Mouse (Mus musculus) activated CD4-positive, CD25-positive, alpha-beta regulatory T cell, adult 4 months (primary cell): ENCODE measurements around the gene Supt16. TPM values are rescaled to one million over a fixed set of nuclear protein-coding genes. Genes with fewer than 3 reads are reported as not detected.
A peak's percentile ranks its signal among the peaks of the same experiment; 100 is the strongest.

Source experiments
- ATAC-seq: one replicate; pipeline ENCODE4 v1.8.0; 2017
- polyA plus RNA-seq, 2 experiments: library from polyadenylated mRNA; unstranded; fragments of 100-300 nt; shearing (Covaris generic); gene quantifications; one replicate each; pipeline ENCODE4 v1.2.1; 2017

The Supt16 gene
- 10 to 100 TPM; 46.7 to 52.4 TPM for polyA plus RNA-seq

DNA sequence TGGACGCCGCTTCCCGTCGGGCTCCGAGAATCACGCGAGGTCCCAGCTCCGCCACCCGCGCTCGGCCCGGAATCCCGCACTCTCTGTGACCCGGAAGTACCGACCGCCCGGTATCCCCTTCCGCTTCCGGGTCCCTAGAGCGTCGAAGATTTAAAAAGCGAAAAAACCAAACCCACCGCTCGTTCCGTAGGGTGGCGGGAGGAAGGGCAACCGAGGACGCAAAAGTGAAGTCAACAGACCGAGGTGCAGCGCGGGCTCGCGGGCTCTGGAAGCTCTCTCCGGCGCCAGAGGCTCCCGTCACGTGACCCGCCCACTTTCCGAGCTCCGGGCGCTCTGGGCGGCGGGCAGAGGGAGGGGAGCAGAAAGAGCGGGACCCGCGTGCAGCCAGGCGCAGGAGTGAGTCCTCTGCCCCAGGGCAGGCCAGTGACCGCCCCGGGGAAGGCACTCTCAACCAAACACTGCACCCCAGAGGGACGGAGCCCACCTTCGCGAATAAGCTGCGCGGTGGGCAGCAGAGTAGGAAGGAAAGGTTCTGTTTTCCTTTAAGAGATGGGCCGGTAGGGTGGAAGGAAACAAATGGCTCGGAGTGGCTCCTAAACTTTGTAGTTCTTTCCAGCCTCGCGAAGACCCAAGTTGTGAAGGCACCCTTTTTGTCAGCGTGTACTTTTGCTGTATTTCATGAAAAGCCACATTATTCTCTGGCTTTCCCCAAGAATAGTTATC is at the start of gene Supt16:
Supt16 (minus strand) TSS at position 261 of the 723 bp plus-strand sequence.
- peak; percentile 84 for ATAC-seq

DNA sequence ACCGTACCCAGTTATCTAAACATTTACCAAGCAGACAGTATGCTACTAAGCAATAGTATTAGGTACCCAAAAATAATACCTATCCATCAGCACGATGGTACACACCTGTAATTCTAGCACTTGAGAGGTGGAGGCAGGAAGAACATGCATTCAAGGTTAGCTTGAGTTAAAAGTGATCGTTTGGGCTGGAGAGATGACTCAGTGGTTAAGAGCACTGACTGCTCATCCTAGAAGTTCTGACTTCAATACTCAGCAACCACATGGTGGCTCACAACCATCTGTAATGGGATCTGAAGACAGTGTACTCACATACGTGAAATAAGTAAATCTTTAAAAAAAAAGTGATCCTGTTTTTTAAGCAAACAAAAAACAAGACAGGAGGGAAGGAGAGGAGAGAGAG is 48.9 kb upstream of the Supt16 start:
- no peak for ATAC-seq

DNA sequence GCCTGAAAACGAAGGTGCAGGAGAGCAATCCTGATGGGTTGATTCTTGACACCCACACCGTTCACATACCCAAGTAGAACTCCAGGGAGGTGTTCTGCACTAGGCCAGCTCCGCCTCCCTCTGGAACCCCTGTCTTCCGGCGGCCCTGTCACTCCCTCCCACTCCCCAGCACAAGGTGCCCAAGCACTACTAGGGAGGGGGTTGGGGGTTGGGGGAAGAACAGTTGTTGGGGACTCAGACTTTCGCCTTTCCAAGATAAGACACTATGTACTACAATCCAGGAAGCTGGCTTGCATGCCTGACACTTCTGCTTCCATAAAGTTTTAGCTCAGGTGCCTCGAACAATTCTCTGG is 47.5 kb upstream of the Supt16 start:
- ATAC-seq = no peak

DNA sequence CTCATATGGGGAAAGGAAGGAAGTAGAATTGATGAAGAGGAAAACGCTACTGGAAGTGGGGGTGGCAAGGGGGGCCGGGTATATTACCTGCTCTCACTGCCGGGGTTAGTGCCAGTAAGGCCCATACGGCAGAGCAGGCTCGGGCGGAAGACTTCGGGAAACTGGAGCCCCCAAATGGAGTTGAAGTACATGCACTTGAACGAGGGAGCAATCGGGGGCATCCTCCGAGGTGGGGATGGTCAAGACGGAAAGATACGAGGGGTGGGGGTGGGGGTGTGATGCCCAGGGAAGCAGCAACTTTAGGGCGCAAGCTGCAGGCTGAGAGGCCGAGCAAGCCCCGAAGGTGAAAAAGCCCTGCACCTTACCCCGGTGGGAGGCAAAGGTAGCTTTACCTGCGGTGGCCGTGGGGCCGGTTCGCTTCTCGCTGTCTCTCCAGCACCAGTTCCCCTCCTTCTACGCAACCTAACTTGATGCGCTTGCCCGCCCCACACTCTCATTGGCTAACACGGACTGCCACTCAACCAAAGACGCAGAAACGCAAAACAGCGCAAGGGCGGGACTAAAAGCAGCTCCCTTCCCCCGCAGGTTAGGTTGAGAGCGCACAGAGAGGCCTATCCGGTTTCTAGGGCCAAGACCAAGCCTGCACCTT is 46.9 kb upstream of the Supt16 start:
- ATAC-seq = peak; percentile 100

DNA sequence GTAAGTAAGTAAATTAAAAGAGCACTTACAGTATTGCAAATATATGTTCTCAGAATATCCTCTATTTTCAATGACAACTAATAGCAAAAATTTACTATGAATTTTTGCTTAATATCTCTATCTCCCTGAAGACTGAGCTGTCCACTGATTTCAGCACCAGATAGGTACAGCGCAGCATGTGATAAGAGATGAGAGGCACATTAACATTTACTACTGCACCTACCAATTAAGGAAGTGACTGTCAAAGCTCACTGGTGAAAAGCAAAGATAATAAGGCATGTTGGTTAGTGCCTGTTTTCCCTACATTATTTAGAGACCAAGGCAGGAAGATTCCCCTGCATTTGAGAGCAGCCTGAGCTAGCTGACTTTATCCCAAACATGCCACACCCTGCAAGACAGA is 39.0 kb upstream of the Supt16 start:
- ATAC-seq = no peak

DNA sequence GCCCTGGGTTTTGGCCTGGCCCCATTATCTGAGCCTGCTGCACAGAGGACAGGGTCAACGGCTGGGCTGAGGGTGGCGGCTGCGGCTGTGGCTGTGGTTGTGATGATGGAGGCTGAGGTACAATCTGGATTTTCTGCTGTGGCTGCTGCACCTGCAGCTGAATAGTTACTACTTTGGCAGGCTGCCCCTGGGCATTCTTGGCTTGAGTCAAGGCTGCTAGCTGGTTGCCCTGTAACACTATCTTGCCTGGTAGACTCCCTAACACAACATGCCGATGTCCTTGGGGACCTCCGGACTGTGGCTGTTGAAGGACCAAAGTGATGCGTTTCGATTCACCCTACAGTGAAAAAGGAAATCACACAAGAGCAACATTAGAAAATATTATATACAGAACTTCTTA is 37.9 kb upstream of the Supt16 start:
- ATAC-seq = no peak

DNA sequence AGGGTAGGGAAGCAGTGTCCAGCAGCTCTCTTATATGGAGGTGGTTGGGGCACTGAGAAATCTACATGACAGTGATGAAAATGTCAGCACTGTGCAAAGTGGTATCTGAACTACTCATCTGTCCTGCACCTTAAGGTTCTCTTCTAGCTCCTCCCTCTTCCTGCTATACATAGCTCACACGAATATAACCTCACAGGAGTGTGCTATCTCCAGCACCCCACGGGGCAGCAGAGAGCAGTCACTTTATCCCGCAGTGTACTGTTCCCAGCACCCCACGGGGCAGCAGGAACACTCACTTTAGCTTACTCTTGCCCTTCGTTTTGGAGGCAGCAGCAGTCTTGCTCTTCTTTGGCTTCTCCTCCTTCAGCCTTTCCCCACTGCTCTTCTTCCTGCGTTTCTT is 35.0 kb upstream of the Supt16 start:
- ATAC-seq = no peak

DNA sequence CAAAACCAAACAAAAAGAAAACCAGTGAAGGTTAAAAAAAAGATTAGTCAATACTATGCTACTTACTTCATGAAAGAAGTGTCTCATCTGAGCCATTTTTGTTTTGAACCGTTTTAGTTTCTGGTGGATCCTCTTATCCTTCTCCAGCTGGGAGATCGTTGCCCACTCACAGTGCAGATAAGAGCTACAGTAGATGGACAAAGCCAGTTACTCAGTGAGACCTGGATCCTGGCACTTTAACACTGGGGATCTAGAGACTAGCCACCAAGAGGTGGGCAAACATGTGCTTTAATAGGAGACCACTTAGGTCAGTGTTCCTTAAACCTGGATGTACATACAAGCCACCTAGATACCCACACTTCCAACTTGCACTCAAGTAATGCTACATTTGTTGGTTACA is 28.8 kb upstream of the Supt16 start:
- ATAC-seq = no peak

DNA sequence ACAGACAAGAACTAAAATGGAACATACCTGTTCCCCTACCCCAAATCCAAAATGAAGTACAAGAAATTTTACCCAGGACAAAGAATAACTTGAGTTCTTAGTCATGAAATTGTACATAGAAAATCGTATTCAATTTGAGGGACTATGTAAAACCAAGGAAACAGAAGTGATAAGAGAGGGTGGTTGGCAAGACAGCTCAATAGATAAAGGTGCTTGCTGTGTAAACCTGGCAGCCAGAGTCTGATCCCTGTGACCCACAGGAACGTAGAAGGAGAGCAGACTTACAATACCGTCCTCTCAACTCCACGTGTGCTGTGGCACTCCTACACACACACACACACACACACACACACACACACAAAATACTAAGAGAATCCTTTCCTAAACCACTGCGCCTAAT is 20.0 kb upstream of the Supt16 start:
- no peak for ATAC-seq

DNA sequence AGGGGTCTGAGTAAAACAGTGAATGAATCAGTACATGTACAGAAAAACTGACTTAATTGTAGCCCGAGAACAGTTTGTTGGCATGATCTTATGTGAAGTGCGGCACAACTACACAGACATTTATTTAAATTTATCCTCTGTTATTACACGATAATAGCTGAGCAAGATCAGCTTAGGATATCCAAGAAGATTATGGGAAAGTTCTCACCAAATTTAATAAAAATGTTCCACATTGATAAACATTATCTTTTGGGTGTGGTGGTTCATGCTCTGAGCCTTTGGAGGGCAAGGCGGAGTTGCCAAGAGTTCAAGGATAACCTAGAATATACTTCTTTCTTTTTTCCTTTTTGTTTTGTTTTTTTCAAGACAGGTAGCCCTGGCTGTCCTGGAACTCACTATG is 2.2 kb upstream of the Supt16 start:
- ATAC-seq = no peak

DNA sequence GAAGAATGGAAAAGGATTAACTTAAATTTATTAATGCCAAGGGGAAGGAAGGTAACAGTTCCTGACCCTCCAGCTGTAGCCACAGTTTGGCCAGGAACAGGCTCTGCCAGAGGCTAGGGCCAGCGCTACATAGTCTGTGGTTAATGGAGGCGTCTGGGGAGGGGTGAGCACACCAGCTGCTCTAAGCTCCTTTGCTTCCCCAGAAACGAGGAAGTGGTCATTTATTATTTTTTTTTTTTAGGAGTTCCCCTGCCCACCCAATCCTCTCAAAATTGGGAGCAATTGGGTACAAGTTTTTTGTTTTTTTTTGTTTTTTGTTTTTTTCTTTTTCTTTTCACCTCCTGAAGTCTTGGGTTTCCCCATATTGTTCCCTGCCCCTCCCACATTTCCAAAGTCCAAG is 925 bp upstream of the Supt16 start:
- ATAC-seq = no peak

DNA sequence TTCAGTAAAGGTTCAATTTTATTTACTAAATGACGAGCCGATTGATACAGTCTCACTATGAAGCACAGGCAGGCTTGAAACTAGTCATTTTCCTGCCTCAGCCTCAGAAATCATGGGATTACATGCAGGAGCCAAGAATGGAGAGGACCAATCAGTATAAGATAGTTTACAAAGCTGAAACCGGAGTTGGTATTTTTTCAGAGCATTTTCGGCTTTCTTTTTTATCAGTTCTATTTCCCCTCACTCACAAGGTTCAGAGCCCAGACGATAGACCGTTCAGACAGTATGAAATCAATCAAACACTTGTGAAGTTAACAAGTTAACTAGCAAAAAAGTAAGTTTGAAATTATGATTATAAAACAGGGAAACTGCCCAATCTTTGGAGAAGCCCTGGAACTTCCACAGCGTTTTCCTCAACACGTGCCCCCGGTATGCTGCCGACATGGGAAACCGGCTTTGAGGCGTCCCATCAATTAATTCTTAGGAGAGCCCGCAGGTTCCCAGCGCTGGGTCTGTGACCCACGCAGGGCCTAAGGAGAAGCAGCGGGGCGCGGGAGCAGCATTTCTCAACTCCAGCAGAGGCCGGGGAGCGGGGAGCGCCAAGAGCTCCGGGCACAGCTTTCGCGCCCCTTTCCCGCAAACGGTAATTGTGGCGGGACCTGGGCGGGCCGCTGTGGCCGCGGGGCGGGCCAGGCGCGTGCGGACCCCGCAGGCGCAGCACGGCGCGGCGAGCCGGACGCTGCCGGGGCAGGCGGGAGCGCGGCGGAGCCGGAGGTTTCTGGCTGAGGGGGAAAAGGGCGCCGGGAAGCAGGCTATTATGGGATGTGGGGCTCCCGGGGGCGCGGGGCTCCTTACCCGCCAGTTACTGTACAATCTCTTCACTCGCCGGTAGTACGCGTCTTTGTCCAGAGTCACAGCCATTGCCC is 723 bp downstream of the Supt16 start:
- ATAC-seq = no peak

DNA sequence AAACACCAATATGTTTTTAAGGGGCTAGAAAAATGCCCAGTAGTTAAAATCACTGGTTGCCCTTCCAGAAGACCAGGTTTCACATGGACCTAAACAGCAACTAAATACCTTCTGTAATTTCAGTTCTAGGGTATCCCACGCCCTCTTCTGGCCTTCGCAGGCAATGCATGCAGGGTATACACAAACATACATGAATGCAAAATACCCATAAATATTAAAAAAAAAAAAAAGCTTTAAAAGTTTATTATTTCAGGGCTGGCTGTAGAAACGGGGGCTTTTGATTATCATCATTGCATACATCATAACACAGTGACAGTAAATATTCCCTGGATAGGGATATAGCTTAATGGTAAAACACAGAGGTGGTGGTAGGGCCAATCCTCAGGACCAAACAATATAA is 1.5 kb downstream of the Supt16 start:
- no peak for ATAC-seq

DNA sequence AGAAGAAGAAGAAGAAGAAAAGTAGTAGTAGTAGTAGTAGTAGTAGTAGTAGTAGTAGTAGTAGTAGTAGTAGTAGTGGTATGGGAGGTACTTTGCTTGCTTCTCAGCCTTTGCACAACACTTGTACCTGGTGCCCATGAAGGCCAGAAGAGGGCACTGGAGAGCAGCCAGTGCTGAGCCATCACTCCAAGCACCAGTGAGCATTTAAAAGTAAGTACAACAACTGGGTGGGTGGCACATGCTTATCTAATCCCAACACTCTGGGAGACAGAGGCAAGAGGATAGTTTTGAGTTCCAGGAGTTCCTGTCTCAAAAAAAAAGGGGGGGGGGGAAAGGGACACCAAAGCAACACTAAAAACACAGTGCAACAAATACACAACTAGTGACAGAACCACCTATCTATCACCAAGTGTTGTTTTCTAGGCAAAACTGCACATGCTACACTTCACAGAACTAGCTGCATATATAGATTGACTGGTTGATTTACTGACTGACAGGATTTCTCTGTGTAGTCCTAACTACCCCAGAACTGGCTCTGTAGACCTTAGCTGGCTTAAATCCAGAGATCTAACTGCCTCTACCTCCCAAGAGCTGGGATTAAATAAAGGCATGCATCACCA is 6.4 kb downstream of the Supt16 start:
- peak; percentile 54 for ATAC-seq

DNA sequence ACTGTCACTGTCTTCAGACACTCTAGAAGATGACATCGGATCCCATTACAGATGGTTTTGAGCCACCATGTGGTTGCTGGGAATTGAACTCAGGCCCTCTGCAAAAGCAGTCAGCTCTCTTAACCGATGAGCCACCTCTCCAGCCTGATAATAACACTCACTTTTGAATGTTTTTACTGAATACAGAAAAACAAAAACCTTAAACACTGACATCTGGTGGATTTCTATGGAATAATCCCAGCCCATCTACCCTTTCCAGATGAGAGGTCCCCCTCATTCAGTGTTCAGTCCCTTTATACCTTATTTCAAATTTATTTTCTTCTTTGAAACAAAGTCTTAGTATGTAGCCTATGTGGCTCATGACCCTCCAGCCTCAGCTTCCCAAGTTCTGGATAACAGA is 7.7 kb downstream of the Supt16 start:
- ATAC-seq = no peak

DNA sequence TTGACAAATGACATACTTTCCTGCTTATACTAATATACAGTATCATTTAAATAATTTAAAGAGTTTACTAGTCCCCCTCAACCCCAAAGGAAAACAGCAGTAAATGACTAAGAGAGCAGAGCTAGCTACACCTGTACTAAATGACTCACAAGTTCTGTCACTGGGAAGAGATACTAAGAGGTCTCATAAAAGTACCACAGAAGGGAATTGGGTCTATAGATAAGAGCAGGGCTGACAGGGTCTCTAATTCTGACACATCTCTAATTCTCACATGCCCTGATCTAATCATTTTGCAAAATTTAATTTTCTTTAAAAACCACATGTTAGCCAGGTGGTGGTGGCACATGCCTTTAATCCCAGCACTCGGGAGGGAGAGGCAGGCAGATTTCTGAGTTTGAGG is 8.4 kb downstream of the Supt16 start:
- no peak for ATAC-seq

DNA sequence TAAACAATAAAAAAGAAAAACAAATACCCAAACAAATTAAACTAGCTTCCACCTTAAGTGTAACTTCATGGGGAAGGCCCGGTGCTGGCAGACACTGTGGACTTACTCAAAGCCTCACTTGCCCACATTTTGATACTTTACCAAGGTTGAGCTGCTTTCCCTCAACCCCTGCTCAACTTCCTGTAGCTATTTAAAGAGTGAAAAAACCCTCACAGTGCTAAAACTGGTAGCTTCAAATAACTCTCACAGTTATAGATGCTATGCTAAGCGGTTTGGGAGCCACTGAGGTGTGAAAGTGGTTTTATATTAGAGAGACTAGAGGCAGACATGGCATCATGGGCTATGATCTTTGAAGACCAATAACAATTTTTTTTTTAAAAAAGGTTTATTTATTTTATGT is 30.6 kb downstream of the Supt16 start:
- no peak for ATAC-seq

DNA sequence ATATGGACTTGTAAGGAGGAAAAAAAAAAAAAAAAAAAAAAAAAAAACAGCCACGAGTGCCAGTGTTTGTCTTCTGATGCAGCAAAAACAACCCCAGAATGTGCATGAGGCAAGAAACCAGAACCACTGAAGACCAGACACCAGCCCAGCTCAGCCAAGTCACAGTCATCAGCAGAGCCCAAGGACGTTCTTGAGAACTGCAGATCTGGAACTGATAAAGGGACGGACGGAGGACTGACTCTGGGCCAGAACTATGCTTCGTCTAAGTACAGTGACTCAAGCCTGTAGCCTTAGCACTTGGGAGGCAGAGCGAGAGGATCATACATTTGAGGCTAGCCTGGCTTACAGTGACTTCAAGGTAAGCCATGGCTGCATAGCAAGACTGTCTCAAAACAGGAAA is 36.3 kb downstream of the Supt16 start:
- no peak for ATAC-seq

DNA sequence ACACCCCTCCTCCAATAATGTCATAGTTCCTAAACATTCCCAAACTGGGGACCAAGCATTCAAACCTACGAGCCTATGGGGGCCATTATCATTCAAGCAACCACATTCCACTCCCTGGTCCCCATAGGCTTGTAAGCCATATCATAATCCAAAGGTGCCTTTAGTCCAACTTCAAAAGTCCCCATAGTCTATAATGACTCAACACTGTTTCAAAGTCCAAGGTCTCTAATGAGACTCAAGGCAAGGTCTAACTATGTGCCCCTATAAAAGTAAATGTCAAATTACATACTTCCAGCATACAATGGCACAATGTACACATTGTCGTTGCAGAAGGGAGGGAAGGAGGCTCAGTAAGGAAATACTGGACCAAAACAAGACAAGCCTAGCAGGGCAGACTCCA is 42.2 kb downstream of the Supt16 start:
- no peak for ATAC-seq

DNA sequence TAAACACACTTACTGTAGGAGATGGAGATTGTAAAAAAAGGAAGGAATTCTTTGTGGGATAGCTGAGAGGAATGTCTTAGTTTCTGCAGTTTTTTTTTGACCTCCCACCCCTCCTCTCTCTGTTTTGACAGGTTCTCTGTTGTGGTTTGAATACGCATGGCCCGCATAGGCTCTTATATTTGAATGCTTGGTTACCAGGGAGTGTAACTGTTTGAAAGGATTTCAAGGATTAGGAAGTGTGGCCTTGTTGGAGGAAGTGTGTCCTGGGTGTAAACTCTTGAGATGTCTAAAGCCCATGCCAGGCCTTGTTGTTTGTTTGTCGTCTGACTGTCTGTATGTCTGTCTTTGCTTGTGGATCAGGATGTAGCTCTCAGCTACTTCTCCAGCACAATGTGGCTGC is 44.6 kb downstream of the Supt16 start:
- ATAC-seq = no peak

DNA sequence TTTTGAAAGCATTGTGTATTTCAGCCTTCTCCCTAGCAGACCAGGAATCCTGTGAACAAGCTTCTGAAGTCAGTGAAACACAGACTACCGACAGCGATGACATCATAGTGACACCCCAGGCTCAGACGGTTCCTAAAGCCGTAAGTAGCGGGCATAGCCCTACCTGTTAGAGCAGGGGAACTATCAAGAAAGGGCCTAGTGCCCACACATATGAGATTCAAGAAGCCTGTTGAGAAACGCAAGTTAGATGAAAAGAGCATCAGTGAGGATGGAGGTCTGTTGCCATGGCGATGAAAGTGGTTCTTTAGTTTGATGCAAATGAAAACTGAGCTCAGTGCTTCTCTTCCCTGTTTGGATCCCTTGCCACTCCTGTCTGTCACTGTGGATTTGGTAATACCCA is 45.0 kb downstream of the Supt16 start:
- ATAC-seq = no peak

DNA sequence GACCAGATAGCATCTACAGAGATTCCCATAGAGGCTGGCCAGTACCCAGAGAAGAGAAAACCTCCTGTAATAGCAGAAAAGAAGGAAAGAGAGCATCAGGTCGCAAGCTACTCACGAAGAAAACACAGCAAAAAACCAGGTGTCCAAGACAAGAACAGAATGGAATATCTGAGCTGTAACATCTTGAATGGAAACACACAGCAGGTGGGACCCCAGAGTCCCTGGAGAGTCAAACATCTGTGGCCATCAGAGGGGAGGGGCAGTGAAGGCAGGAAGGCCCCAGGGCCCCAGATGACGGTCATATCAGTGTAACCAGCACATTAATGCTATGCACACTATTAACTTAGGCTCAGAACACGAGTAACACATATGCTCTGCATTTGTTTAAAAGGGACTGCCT is 47.3 kb downstream of the Supt16 start:
- no peak for ATAC-seq

DNA sequence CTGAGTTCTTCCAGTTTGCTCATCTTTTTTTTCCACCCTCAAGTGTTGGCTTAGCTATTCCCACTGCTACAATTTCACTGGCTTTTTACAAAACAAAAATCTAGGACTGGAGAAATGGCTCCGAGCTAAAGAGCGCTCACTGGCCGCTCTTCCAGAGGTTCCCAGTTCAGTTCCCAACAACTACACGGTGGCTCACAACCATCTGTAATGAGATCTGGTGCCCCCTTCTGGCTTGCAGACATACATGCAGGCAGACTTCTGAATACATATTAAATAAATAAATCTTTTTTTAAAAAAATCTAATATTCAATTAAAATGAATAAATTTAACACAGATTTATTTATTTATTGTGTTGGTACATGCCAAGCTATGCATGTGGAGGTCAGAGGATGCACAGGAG is 50.7 kb downstream of the Supt16 start:
- peak; percentile 43 for ATAC-seq
